ENCODE assay signal across 19 mouse cellular contexts in the genomic region with DNA sequence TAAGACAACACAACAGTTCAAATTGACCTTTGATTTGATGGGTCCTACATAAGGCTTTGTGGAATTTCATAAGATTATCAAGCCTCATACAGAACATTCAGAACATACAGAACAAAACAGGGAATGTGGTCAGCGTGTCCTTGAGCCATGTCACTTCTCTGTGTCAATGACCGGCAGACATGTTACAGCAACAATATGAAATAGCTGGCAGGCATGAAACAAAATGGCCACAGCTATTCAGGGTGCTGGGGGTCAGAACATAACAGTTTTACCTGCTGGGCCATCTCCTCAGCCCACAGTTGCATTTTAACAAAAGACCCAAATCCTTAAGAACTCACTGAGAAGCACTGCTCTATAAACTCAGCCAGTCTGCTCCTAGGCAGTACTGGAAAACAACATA. TPM values are rescaled to one million over a fixed set of nuclear protein-coding genes. Genes with fewer than 3 reads are reported as not detected.
DNase-seq lines count a peak whose midpoint lies in the region; ATAC-seq lines count a peak whose summit lies in the region.
"Had no signal": no experiment of that assay in that cellular context is flagged by ENCODE, and none has a peak within 500 bp of the region (broad histone marks: within the 10 kb centered on the region; RNA-seq: fewer than 3 reads in every experiment).

No protein-coding gene starts in this region.

- H3K4me3 ChIP-seq in heart, embryonic 12.5 days, result no peak overlapping the region
- H3K4me3 ChIP-seq in heart, embryonic 10.5 days, result no peak overlapping the region

- H3K9ac ChIP-seq in heart, embryonic 12.5 days, result no peak overlapping the region

- no peaks in the 10 kb centered on the region for H3K27me3 ChIP-seq in heart, embryonic 12.5 days (replicated peaks)
- H3K27me3 ChIP-seq in heart, embryonic 10.5 days (ENCODE audit: insufficient read depth, poor library complexity, severe bottlenecking), result no peaks in the 10 kb centered on the region
- H3K27me3 ChIP-seq: CH12.LX, Patski had no signal

- WGBS in heart, embryonic 12.5 days, result 89% methylated on average over 2 of the region's 2 CpGs
- 82% methylated on average over 2 of the region's 2 CpGs for WGBS in heart, embryonic 10.5 days

- no peak overlapping the region for H3K27ac ChIP-seq in heart, embryonic 12.5 days (ENCODE audit: poor library complexity, severe bottlenecking)
- no peak overlapping the region for H3K27ac ChIP-seq in heart, embryonic 10.5 days

- 0 out of 2 replicates have a peak, but pooled peaks cover 3% of the 10 kb centered on the region for H3K4me1 ChIP-seq in heart, embryonic 12.5 days (replicated peaks)
- no peaks in the 10 kb centered on the region for H3K4me1 ChIP-seq in heart, embryonic 10.5 days

- DNase-seq in heart, adult 11 months, result peak; percentile 57
- DNase-seq in heart, embryonic 10.5 days (ENCODE audit: low spot score), result peak; percentile 58
- no peak for DNase-seq in heart, postnatal 14 days
- DNase-seq: adrenal gland, adult 2 months; adrenal gland, adult 8-10 months; adrenal gland, postnatal 10 days; adrenal gland, postnatal 14 days; adrenal gland, postnatal 25 days; adrenal gland, postnatal 36 days; B cell, adult 2 months; cerebellum, adult 11 months; cerebellum, adult 11-12 months; cerebellum, adult 18-20 months had no signal

- intact Hi-C loops in heart, postnatal 14 days (cut with DNase I), result no loop called here

- no peak overlapping the region for H3K4me2 ChIP-seq in heart, embryonic 12.5 days

- no peaks in the 10 kb centered on the region for H3K36me3 ChIP-seq in heart, embryonic 12.5 days
- no peaks in the 10 kb centered on the region; the same call in 1 of the 2 replicates for H3K36me3 ChIP-seq in heart, embryonic 10.5 days
- H3K36me3 ChIP-seq: G1E had no signal

- ATAC-seq in heart, embryonic 12.5 days (ENCODE audit: insufficient number of reproducible peaks, low FRiP score), result no peak
- ATAC-seq: activated CD4-positive, CD25-positive, alpha-beta regulatory T cell, adult 4 months; CD4-positive, CD25-positive, alpha-beta regulatory T cell, adult 4 months; Patski had no signal

- peaks cover 7% of the 10 kb centered on the region for H3K9me3 ChIP-seq in heart, embryonic 12.5 days (replicated peaks)
- no peaks in the 10 kb centered on the region for H3K9me3 ChIP-seq in heart, embryonic 10.5 days

RNA-seq across cellular contexts. Expression of a gene that starts 45.3 kb away (rescaled TPM):
- 10.8 and 15.5 TPM in 2 replicates for polyA plus RNA-seq in heart, embryonic 12.5 days (2016; fragmentation: Nextera tagmentation; extraction: Ambion mirVana)
- 11.6 and 16.5 TPM in 2 replicates for polyA plus RNA-seq in heart, embryonic 10.5 days (2016; fragmentation: Nextera tagmentation; extraction: Ambion mirVana)
- 1 to 10 TPM; 2.7 to 5.3 TPM for total RNA-seq in heart, postnatal 14 days (2021)
- total RNA-seq: adrenal gland, postnatal 25 days; CH12.LX had no signal
- polyA plus RNA-seq: activated CD4-positive, CD25-positive, alpha-beta regulatory T cell, adult 4 months; G1E had no signal

Comparison
In these comparisons a context has a peak if more than half of its experiments do, and no peak if none do; other contexts are left out.
1. DNase-seq: peak in heart, adult 11 months (single experiment) and heart, embryonic 10.5 days (single experiment); none in heart, postnatal 14 days (0 of 2).